Mouse (Mus musculus) intestine, embryonic 16.5 days (tissue): ENCODE results near the gene 2010111I01Rik. TPM values are rescaled to one million over a fixed set of nuclear protein-coding genes. Genes with fewer than 3 reads are reported as not detected.

Source experiments
- ATAC-seq: fragments of 200-750 bp; cut with Nextera tagmentation; 2 replicates; pipeline ENCODE4 v1.8.0; 2017; ENCODE audit warnings: moderate TSS enrichment, moderate library complexity
- H3K27ac ChIP-seq: fragments of 300-500 bp; sonication (generic); 2 replicates; pipeline ENCODE4 v1.5.1; 2014; ENCODE audit warnings: mild to moderate bottlenecking, low read length
- H3K27me3 ChIP-seq: fragments of 300-500 bp; sonication (generic); replicated peaks from 2 replicates; pipeline ENCODE4 v1.6.1; 2014; ENCODE audit warnings: low read length, control low read depth, mixed read lengths; ENCODE audit not compliant: control insufficient read depth, insufficient read depth
- H3K36me3 ChIP-seq: fragments of 300-500 bp; sonication (generic); 2 replicates; pipeline ENCODE4 v1.6.1; 2014; ENCODE audit warnings: low read length, control low read depth; ENCODE audit not compliant: control insufficient read depth, insufficient read depth
- H3K4me1 ChIP-seq: fragments of 300-500 bp; sonication (generic); 2 replicates; pipeline ENCODE4 v1.6.1; 2014; ENCODE audit warnings: low read length, control low read depth, mixed read lengths; ENCODE audit not compliant: control insufficient read depth, insufficient read depth
- H3K4me2 ChIP-seq: fragments of 300-500 bp; sonication (generic); 2 replicates; pipeline ENCODE4 v1.6.1; 2014; ENCODE audit warnings: low read depth, low read length, control low read depth
- H3K4me3 ChIP-seq: fragments of 300-500 bp; sonication (generic); 2 replicates; pipeline ENCODE4 v1.5.1; 2014; ENCODE audit warnings: mild to moderate bottlenecking, low read length
- H3K9ac ChIP-seq: fragments of 300-500 bp; sonication (generic); 2 replicates; pipeline ENCODE4 v1.6.1; 2014; ENCODE audit warnings: low read depth, low read length
- H3K9me3 ChIP-seq: fragments of 300-500 bp; sonication (generic); 2 replicates; pipeline ENCODE4 v1.6.1; 2016; ENCODE audit warnings: low read length, control low read depth; ENCODE audit not compliant: control insufficient read depth
- WGBS: fragments of 180-500 bp; shearing (Covaris S2); extraction: QIAGEN DNeasy Blood & Tissue Kit; methylation state at CpG from one replicate; pipeline ENCODE4 v1.1.7; 2014; 5-methylcytosine and 5-hydroxymethylcytosine counted together
- polyA plus RNA-seq: library from polyadenylated mRNA; unstranded; fragments of >200 nt; fragmentation: Nextera tagmentation; extraction: Ambion mirVana; gene quantifications from 2 replicates; pipeline ENCODE4 v1.2.1, GENCODE M21; 2015

Gene 2010111I01Rik
- polyA plus RNA-seq, 1 experiment from 2014 or later, result 98.7 TPM

DNA sequence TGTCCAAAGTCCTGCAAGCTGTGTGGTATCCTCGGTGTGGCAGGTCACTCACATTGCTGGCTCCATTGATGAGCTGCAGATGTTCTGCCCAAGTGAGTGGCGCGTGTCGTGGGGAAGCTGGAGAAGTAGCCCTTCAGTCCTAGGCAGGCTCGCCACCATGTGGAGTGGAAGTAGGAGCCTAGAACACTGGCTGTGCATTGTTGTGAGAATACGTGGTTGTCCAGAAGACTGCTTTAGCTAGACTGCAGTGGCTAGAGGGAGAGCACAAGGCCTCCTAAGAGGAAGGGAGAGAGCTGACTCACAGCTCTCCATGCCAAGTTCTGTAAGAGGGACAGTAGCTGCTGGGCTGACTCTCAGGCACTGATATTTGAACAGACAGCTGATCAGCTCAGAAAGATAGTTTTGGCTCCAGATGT is 293.5 kb downstream of the 2010111I01Rik start:
- Histone ChIP-seq H3K4me1 (peaks cover 56% of the 10 kb centered on the region), H3K27ac (peak overlapping the region; percentile 50; the same call in 1 of the 2 replicates), H3K9me3 (no peaks in the 10 kb centered on the region), H3K9ac (no peak overlapping the region), H3K36me3 (0 out of 2 replicates have a peak, but pooled peaks cover 4% of the 10 kb centered on the region), H3K27me3 (no peaks in the 10 kb centered on the region), H3K4me3 (no peak overlapping the region), H3K4me2 (no peak overlapping the region)
- no peak for ATAC-seq
- 77% methylated on average over 6 of the region's 6 CpGs for WGBS

DNA sequence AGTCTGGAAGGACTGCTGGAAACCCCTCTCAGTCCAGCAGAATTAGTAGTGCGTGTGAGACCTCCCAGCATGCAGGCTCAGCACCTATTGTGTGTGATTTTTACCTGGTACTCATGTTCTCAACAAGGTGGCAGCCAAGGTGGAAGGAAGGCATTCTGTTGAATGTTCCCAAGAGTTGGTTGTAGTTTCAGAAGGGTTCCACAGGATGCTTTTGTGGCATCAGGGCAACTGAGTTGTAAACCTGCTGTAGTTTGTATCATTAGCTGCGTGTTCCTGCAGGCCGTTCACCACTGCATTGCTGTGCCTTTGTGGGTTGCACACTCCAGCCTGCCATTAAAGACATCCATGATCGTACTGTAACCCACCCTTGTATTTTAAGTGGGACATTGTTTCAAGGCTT is 294.0 kb downstream of the 2010111I01Rik start:
- Histone ChIP-seq H3K9me3 (no peaks in the 10 kb centered on the region), H3K27me3 (no peaks in the 10 kb centered on the region), H3K36me3 (0 out of 2 replicates have a peak, but pooled peaks cover 4% of the 10 kb centered on the region), H3K4me2 (no peak overlapping the region), H3K27ac (no peak overlapping the region), H3K4me3 (no peak overlapping the region), H3K9ac (no peak overlapping the region), H3K4me1 (peaks cover 52% of the 10 kb centered on the region)
- ATAC-seq, result no peak
- WGBS, result 87% methylated on average over 4 of the region's 4 CpGs

GRCm38 (mm10) chr13:63260133-63260532 is 295.4 kb downstream of the 2010111I01Rik start:
- peaks cover 54% of the 10 kb centered on the region for H3K4me1 ChIP-seq
- H3K27me3 ChIP-seq, result no peaks in the 10 kb centered on the region
- H3K4me2 ChIP-seq, result no peak overlapping the region
- peak overlapping the region; percentile 67; the same call in 1 of the 2 replicates for H3K27ac ChIP-seq
- no peak for ATAC-seq
- no peak overlapping the region for H3K4me3 ChIP-seq
- H3K36me3 ChIP-seq, result 0 out of 2 replicates have a peak, but pooled peaks cover 4% of the 10 kb centered on the region
- H3K9ac ChIP-seq, result 0 out of 2 replicates have a peak overlapping the region, but pooled peaks have one; percentile 35
- 47% methylated on average over 4 of the region's 4 CpGs for WGBS
- no peaks in the 10 kb centered on the region for H3K9me3 ChIP-seq

GRCm38 (mm10) chr13:63260753-63261631 is 296.3 kb downstream of the 2010111I01Rik start:
- peak overlapping the region; percentile 67 for H3K27ac ChIP-seq
- H3K36me3 ChIP-seq, result 0 out of 2 replicates have a peak, but pooled peaks cover 4% of the 10 kb centered on the region
- H3K9me3 ChIP-seq, result no peaks in the 10 kb centered on the region
- H3K4me2 ChIP-seq, result peak overlapping the region; percentile 17; the same call in 1 of the 2 replicates
- no peak overlapping the region for H3K4me3 ChIP-seq
- ATAC-seq, result peak; percentile 84
- H3K9ac ChIP-seq, result peak overlapping the region; percentile 40; the same call in 1 of the 2 replicates
- 59% methylated on average over 18 of the region's 18 CpGs for WGBS
- peaks cover 47% of the 10 kb centered on the region for H3K4me1 ChIP-seq
- no peaks in the 10 kb centered on the region for H3K27me3 ChIP-seq

- Histone ChIP-seq H3K27ac (no peak overlapping the region), H3K36me3 (0 out of 2 replicates have a peak, but pooled peaks cover 4% of the 10 kb centered on the region), H3K4me1 (peaks cover 45% of the 10 kb centered on the region), H3K4me2 (no peak overlapping the region), H3K9me3 (no peaks in the 10 kb centered on the region), H3K4me3 (no peak overlapping the region), H3K27me3 (no peaks in the 10 kb centered on the region), H3K9ac (no peak overlapping the region)
- no peak for ATAC-seq
- WGBS, result 92% methylated on average over 3 of the region's 3 CpGs
Measured at GRCm38 (mm10) chr13:63261676-63262075, 297.0 kb downstream of the 2010111I01Rik start.

GRCm38 (mm10) chr13:63262168-63262957 is 297.7 kb downstream of the 2010111I01Rik start:
- Histone ChIP-seq H3K4me1 (peaks cover 45% of the 10 kb centered on the region), H3K9ac (no peak overlapping the region), H3K9me3 (no peaks in the 10 kb centered on the region), H3K36me3 (no peaks in the 10 kb centered on the region), H3K27ac (no peak overlapping the region), H3K27me3 (no peaks in the 10 kb centered on the region), H3K4me3 (no peak overlapping the region), H3K4me2 (no peak overlapping the region)
- no peak for ATAC-seq
- 79% methylated on average over 1 of the region's 1 CpGs for WGBS

GRCm38 (mm10) chr13:63268371-63268770 is 303.7 kb downstream of the 2010111I01Rik start:
- Histone ChIP-seq H3K4me1 (peaks cover 30% of the 10 kb centered on the region), H3K27ac (peak overlapping the region; percentile 94), H3K36me3 (no peaks in the 10 kb centered on the region), H3K27me3 (no peaks in the 10 kb centered on the region), H3K4me2 (peak overlapping the region; percentile 30), H3K9ac (no peak overlapping the region), H3K9me3 (no peaks in the 10 kb centered on the region), H3K4me3 (no peak overlapping the region)
- WGBS, result 43% methylated on average over 4 of the region's 4 CpGs
- peak; percentile 53 for ATAC-seq

GRCm38 (mm10) chr13:63268776-63269175 is 304.1 kb downstream of the 2010111I01Rik start:
- no peaks in the 10 kb centered on the region for H3K36me3 ChIP-seq
- H3K27me3 ChIP-seq, result no peaks in the 10 kb centered on the region
- H3K9ac ChIP-seq, result no peak overlapping the region
- H3K4me2 ChIP-seq, result peak overlapping the region; percentile 30
- peaks cover 30% of the 10 kb centered on the region for H3K4me1 ChIP-seq
- ATAC-seq, result peak; percentile 50
- no peaks in the 10 kb centered on the region for H3K9me3 ChIP-seq
- peak overlapping the region; percentile 94 for H3K27ac ChIP-seq
- WGBS, result 68% methylated on average over 1 of the region's 1 CpGs
- no peak overlapping the region for H3K4me3 ChIP-seq

GRCm38 (mm10) chr13:63270191-63270590 is 305.5 kb downstream of the 2010111I01Rik start:
- Histone ChIP-seq H3K4me3 (0 out of 2 replicates have a peak overlapping the region, but pooled peaks have one; percentile 2), H3K36me3 (no peaks in the 10 kb centered on the region), H3K27ac (peak overlapping the region; percentile 67), H3K4me1 (peaks cover 31% of the 10 kb centered on the region), H3K9ac (peak overlapping the region; percentile 13; the same call in 1 of the 2 replicates), H3K27me3 (no peaks in the 10 kb centered on the region), H3K4me2 (peak overlapping the region; percentile 30), H3K9me3 (no peaks in the 10 kb centered on the region)
- WGBS, result 45% methylated on average over 5 of the region's 5 CpGs
- ATAC-seq, result no peak
